Mouse (Mus musculus): Measurements from ENCODE around the gene Slco1a5.
"Not testable (repeated sequence)": the region's sequence is repeated elsewhere in the genome, so short reads cannot be mapped to it uniquely, and the experiment has no call there.

Slco1a5 gene

DNA sequence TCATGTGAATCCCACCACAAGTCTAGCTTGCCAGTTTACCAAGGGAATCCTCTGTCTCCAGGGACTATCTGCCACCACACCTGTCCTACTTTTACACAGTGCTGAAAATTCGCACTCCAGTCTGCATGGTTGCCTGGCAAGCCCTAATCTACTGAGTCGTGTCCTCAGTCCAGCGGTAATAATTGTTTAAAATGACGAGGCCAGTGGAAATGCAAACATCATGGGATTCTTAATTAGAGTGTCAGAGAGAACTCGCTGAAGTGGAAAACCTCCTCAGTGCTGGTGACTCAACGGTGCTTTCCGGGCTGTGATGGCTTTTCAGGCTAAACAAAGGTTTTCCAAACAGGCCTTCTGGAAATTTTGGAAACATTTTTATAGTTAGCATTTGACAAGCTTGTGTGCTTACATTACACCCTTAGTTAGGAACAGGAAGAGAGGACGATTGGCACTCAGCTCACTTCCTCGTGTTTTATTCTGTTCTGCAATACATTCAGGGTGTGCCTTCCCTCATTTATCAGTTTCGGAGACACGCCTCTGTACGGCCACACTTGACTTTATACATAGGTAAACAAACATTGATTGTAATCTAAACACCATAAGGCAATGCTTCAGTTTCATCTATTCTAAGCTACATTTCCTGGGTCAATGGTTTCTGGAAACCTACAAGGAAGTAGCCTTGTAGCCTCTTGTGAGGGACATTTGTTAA lies 33.2 kb downstream of the Slco1a5 start:
- no peak for DNase-seq (ENCODE audit: low read depth)

DNA sequence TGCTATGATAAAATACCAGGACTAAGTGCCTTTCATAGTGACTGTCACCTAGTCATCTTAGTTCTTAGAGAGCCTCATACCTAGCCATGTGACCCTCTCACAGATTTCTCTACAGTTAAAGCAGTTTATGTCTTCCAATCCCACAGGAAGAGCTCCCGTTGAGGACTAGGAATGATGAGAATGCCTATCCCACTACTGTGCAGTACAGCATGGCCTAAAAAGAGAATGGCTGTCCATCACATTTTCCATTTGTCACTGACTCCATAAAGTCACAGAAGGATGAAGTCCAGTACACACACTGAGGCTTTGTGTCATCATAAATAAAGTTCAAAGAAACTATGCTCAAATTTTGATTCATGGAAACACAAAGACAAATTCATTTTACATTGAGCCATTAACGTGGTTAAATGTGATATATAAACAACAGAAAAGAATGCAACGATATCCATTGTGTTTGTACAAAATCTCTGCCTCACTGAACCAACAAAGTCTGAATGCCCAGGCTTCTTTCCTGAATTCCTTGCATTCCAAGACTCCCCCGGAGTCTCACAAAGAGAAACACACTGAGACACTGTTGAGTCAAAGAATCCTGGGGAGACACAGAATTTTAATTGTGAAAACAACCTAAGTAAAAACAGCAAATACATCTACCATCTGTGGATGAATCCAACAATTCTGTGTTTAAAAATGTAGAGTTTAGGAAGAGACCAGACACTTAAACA lies 46.9 kb downstream of the Slco1a5 start:
- no peak for DNase-seq (ENCODE audit: low read depth)

DNA sequence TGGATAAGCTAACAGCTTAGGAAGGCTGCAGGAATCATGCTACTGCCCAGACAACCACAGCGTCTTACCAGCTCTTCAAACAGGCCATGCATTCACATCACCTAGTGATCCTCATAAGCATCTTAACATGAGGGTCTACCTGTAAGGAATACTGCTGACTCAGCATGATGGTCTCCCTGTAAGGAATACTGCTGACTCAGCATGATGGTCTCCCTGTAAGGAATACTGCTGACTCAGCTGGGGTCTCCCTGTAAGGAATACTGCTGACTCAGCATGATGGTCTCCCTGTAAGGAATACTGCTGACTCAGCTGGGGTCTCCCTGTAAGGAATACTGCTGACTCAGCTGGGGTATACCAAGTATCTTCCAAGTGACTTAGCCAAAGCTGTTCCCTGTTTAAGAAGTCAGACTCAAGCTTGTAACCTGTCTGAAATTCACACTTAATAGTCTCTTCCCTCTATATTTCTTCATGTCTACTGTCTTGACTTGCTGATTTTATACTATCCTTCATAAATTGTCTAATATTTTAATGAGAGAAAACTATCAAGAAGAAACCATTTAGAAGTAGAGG lies 72.0 kb downstream of the Slco1a5 start:
- DNase-seq (ENCODE audit: low read depth) = not testable (repeated sequence)

DNA sequence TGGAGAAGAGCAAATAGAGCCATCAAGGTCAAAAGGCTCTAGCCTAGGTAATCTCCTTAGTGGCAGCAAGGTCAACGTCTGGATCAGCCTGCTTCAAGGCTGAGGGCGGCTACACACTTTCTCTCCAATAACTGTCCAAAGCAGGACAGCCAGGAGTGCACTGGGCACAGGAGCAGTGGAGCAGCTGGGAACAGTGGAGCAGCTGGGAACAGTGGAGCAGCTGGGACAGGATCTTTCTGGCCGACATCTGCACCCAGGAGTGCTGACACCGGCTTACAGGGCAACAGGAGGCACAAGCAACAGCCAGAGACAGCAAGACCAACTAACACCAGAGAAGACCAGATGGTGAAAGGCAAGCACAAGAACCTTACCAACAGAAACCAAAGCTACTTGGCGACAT lies 77.7 kb downstream of the Slco1a5 start:
- DNase-seq (ENCODE audit: low read depth) = no peak

DNA sequence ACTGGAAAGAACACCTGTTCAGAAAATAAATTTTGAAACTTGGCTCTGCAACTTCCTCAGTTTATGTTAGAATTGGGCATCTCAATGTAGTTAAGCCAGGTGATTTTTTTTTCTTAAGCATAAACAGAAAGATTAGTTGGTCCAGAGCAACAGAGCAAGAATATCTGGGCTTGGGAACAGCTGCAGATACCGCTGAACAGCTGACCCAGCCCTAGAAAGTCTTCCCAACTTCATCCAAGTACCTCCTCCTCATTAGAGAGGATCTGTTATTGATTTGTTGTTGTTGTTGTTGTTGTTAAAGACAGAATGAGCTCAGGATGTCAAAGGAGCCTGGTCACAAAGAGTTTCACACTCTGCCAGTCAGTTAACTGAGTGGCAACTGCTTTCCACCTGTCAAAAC lies 83.3 kb downstream of the Slco1a5 start:
- no peak for DNase-seq (ENCODE audit: low read depth)

DNA sequence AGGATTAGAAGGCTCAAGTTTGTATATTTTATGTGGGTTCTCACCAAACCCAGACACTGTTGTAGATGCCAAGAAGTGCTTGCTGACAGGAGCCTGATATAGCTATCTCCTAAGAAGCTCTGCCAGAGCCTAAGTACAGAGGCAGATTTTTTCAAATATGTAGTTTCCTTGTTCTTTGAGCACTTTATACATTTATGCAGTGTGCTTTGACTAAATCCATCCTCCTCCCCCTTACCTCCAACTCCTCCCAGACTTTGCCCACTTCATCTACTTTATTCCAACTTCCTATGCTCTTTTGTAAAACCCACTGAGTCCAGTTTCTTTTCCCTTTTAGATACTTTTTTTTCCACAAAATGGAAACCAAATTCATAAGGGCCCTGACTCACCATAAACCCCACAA lies 102.6 kb downstream of the Slco1a5 start:
- DNase-seq (ENCODE audit: low read depth) = peak; percentile 32

DNA sequence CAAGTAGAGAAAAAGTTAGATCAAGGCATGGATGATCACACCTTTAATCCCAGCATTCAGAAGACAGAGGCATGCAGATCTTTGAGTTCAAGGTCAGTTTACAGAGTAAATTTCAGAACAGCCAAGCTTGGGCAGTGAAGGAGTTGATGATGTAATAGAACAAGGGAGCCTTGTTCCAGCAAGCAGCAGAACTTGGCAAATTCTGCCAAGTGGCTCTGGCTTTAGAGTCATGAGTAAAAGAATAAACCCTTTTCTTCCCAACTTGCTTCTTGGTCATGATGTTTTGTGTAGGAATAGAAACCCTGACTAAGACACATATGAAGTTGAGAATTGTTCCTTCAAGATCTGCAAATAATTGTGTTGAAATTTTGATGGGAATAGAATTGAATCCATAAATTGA lies 111.0 kb downstream of the Slco1a5 start:
- peak; percentile 49 for DNase-seq (ENCODE audit: low read depth)

DNA sequence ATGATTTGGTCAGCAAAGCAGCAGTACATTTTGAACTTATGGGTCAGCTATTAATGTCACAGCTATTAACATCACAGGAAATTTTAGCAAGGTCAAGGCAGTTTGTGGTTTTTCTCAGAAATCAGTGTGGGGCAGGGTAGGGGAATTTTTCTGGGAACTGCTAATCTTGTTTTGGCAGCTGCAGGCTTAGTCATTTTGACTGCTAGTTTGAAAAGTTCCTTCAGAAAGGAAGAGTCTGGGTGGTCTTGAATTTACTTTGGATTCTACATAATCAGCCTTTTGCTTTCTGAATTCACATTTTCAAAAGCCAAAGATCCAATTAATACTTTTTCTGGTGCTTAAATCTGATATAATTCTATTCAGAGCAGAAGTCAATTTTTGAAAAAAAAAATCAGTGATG lies 113.0 kb downstream of the Slco1a5 start:
- no peak for DNase-seq (ENCODE audit: low read depth)

DNA sequence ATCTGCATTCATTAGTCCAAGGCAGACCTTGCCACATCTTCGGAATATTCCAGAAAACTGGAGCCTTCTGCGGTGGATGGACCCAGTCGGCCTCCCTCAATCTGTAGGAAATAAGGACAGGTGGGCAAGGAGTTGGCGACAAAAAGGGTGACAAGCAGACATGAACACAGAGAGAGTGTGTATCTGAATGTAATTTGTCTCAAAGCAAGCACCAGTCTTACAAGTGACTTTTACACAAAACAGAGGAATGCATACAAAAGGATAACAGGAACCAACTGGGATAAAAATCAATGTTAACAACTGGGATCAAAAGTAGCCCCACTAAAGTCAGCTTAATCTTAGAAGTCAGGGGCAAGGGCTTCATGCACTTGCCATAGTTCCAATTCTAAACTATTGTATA lies 114.4 kb downstream of the Slco1a5 start, which contains the start of gene Slco1a6:
Gene Slco1a6, minus strand, starts transcription at position 101 of the 400 bp plus-strand sequence.
- no peak for DNase-seq (ENCODE audit: low read depth)

DNA sequence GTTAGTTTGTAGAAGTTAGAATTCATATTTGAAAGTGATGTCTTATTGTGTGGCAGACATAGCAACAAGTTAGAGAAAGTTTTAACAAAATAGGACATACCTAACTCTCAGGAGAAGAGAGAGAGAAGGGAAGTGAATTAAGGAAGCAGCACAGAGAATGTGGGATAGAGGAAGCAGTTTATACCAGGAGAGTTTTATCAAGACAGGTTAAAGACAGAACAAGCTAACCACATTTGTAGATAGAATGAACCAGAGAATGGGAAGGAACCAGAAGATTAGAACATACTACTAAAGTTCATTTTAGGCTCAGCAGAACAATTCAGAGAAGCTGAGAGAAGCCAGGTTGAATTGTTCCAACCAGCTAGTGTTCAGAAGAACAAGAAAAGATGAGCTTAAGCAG lies 122.3 kb downstream of the Slco1a5 start:
- no peak for DNase-seq (ENCODE audit: low read depth)

DNA sequence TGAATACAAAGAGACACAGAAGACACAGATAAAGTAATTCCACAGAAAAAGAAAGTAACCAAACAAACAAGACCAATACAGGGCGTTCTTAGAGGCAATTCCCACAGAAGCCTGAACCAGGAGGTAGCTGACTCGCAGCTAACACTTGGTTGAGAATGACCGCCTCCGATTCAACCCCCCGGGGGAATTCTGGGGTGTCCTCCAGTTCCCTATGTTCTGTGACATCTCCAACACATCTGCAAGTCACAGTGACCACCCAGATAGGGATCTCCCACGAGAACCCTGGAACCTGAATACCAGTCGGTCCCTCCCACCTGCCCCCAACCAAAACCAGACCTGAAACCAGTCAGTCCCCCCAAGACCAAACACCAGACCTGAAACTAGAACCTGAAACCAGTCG lies 128.5 kb downstream of the Slco1a5 start:
- no peak for DNase-seq (ENCODE audit: low read depth)

DNA sequence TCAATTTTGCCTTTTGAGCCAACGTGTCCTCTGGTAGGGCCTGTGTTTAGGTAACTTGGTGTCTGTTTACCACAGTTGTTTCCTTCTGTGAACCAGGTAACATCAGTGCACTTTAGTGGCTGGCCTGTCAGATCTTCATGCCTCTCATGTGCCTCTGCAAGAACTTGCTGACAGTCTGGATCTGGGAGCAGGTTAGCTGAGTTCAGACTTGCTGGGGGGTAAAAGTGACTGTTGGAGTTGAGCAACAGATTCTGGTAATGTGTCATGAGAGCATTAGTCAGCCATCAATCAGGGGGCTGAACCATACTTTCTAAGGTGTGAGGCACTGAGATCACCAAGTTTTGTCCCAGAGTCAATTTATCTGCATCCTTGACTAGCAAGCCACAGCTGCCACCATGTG lies 130.8 kb downstream of the Slco1a5 start:
- DNase-seq (ENCODE audit: low read depth) = peak; percentile 52

DNA sequence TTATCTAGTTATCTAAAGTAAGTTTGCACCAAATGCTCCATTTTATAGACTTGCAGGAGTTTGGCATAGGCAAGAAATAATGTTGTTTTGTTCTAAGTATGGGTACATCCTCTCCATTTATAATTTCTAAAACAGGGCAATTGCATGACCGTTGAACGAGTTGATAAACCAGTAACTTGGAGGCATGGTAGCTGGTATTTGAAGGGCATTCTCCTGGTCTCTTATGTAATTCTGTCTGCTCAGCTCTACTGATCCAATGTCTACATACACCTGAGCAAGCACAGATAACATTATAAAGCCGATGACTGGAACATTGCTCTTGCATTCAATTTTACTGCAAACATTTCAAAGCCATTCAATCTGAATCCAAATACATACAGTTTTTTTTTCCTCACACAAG lies 135.4 kb downstream of the Slco1a5 start:
- DNase-seq (ENCODE audit: low read depth) = no peak

DNA sequence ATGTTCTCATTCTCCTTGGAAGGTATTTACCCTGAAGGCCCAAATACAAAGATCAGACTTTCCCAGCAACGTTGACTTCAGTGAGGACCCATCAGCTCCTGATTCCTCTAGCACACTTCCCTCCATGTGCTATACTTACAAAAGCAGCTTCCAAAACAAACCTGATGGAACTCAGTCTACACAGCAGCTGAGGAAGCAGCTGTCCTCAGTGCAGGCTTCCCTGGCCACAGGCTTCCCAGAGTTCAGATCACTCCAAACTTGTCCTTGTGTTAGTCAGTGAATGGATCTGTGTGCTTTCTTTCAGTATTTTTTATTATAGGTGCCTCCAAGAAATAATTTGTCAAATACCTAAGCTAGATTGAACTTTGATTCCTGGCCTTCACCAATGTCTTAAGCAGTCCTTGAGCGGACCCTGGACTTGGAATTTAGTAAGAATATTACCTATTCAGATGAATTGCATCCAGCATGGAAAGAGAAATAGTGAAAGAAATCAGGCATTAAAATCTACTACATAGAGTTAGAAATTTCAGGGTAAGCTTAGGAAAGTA lies 136.8 kb downstream of the Slco1a5 start:
- no peak for DNase-seq (ENCODE audit: low read depth)
